Mouse (Mus musculus): ENCODE data around the gene Rnf212. TPM values are rescaled to one million over a fixed set of nuclear protein-coding genes. Genes with fewer than 3 reads are reported as not detected.
A peak's percentile ranks its signal among the peaks of the same experiment; 100 is the strongest.

The Rnf212 gene
- total RNA-seq, 2 experiments from 2014 or later, result not detected

DNA sequence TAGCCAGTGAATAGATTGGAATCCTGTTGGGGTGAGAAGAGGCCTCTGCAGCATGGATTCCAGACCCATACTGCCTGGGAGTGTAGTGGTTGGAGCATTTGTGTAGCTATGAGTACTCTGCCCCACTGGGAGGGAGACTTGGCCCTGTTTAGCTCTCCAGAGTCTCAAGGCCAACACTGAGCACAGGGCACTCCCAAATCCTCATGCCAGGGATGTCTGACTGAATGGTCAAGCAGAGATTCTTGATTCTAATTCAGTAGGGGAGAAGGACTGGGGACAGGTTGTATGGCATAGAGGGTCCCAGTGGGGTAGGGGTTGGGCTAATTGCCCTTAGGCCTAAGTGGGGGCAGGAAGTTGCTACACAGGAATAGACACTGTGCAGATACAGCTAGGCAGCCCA, 61.1 kb downstream of the Rnf212 start:
- DNase-seq (ENCODE audit: low spot score in 2 of 2), result no peak

- DNase-seq (ENCODE audit: low spot score in 2 of 2), result no peak
These were observed 61.7 kb downstream of the Rnf212 start for GRCm38 (mm10) chr5:108713096-108713495.

DNA sequence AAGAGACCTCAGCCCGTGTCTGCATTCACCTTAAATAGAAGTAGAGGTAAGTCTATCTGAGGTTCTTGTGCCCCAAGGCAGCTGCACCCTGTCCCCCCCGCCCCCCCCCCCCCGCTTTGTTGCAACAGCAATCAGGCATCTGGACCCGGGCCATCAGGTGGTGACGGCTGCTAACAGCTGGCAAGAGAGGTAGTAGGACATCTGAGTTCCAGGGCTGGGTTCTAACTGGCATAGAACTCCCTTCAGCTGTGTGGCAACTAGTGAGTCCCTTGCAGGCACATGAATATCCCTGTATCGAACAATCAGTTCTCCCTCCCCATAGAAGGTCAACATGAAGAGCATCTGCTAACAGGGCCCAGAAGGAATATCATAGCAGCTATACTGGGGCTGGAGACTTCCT, 62.8 kb downstream of the Rnf212 start:
- DNase-seq (ENCODE audit: low spot score in 2 of 2), result no peak

DNA sequence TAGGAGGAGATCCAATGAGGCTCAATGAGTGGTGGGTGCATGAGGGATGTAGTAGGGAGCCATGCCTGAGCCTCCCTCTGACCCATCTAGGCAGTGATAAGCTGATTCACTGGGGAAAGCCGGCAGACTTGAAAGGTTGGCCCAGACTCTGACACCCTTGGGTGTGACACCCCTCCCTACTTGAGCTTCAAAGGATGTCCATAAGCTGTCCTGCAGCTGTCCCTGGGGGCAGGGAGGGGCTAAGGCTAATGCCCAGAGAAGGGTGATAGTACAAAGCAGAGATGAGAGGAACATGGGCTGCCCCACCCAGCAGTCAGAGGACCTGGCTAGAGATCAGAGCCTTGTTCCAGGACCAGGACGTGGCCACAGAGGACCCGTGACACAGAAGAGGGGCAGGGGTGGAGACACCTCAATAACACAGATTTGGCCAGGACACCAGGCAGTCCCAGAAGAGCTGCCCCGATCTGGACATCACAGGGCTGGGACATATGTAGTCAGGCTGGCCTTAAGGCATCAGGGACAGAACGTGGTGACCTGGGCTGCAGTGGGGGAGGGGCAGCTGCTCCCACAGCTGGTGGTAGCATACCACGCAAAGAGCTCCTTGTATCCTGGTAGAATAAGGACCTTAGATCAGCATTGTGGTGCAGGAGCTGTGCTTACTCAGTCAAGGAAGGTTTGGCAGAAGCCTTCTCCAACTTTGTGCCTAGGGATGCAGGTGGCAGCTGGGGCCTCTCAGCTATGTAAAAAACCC, 65.6 kb downstream of the Rnf212 start:
- no peak for DNase-seq (ENCODE audit: low spot score in 2 of 2)

DNA sequence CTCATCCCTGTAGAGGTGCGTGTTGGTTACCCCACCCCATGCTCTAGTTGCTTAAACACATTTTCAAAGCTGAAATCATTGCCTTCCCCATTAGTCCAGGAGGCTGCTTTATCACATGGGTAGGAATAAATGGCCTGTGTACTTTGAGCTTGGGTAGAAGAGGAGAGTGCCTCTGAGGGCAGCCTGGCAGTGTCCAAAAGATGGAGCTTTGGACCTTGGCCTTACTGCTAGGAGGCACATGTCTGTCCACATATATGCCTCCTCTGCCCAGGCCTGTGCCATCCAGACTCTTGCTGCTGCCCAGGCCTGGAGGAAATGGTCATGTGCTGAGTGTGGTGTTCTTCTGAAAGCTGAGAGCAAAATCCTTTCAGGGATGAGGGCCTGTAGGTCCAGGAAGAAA, 66.4 kb downstream of the Rnf212 start:
- DNase-seq (ENCODE audit: low spot score in 2 of 2), result no peak

DNA sequence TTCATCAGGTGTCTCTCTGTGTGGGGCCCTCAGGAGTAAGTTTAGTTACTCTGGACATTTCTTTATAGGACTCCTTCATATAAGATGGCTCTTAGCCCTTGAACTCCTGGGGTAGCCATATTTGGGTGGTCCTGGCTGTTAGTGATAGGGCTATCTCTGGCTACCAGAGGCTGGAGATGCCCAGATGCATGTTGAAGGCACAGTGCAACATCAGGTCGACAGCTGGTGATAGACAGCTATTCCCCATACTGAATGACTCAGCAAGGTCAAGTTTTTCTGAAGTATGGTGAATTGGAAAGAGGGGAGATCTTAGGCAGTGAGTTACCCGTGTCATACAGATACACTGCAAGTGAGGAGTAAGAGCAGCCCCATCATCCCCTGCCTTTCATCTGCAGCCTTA, 67.0 kb downstream of the Rnf212 start:
- no peak for DNase-seq (ENCODE audit: low spot score in 2 of 2)

DNA sequence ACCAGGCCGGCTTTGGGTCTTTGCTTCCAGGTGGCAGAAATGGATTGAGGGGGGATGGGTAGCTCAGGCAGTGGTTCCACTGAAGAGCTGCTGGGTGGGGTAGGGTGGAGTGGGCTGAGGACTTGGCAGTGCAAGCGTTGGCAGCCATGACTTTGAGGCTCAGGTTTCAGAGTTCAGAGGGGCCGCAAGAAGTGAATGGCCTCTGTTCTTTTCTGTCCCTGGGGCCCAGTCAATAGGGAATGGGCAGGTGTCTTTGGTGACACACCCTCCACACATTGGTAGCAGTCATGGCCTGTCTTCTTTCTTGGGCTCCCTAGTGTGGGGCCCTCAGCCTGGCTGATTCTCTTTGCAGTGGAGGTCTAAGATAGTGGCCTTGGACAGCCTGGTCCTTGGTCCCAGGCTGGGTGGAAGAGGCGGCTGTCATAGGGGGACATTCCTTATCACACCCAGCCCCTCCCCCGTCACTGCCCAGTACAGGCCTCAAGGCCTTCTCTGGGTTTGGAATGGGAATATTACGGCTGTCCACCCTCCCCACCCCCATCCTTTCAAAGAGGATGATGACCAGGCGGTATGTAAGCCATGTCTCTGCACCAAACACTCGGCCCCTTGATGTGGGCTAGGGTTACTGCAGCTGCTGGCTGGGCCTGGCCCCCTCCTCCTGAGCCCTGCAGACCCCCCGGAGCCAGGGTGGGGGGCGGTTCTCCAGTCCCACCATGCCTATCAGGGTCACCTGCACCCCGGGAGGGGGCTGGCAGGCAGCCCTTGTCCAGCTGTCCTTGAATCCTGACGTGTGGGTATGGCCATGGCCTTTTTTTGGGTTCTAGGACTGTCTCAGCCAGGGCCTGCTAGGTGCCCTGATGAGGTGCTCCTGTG, 70.8 kb downstream of the Rnf212 start:
- no peak for DNase-seq (ENCODE audit: low spot score in 2 of 2)

GRCm38 (mm10) chr5:108701341-108702021, 73.3 kb downstream of the Rnf212 start:
- no peak for DNase-seq (ENCODE audit: low spot score in 2 of 2)

DNA sequence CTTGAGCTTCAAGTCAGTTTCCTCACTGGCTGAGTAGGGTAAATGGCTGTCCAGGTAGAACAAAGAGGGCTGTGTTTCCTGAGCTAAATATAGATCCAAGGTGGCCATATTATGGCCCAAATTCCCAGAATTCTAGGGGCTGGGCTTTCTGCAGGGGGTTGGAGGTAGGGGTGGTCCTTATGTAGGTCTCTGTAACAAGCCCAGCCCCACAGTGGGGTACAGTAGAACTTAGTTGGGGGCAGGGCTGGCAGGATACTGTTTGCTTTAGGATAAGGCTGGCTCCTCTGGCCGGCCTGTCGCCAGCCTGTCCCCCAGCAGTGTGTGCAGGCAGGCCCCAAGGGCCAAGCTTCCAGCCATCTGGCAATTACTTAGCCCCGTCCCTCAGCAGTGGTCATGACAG, 74.4 kb downstream of the Rnf212 start:
- DNase-seq (ENCODE audit: low spot score in 2 of 2), result no peak

DNA sequence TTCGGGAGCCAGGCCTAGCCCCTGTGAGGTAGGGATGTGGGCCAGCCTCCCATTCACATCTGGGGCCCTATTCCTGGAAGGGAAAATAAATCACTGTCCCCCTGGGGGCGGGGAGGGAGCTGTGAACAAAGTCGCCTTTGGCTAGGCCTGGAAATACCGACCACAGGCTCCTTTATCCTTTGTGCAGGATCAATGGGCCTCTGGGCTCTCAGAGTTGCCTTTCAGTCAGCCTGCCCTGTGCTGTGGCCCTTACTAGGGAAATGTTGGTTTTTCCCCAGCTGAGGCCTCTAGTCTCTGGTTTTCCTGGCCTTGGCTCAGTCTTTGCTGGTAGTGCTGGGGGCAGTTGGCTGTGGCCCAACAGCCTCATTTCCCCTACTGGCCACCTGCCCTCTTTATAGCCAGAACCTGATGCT, 77.4 kb downstream of the Rnf212 start:
- no peak for DNase-seq (ENCODE audit: low spot score in 2 of 2)

DNA sequence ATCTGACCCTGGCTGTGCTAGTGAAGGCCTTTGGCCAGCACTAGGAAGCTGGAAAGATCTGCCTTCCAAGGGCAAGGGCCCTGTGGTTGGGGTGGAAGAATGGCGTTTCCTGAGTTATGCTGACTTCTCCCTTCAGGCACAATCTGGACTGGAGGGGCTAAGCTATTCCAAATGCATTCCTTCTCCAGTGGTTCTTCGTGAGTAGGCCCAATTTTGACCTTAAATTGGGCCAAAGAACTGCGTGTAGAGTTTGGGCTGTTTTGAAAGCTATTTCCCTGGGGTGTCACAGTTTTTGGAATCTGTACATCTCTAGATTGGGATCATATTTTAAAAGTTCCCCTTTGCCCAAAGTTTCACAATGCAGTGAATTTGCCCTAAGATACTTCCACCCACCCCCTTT, 78.2 kb downstream of the Rnf212 start:
- DNase-seq (ENCODE audit: low spot score in 2 of 2), result no peak

DNA sequence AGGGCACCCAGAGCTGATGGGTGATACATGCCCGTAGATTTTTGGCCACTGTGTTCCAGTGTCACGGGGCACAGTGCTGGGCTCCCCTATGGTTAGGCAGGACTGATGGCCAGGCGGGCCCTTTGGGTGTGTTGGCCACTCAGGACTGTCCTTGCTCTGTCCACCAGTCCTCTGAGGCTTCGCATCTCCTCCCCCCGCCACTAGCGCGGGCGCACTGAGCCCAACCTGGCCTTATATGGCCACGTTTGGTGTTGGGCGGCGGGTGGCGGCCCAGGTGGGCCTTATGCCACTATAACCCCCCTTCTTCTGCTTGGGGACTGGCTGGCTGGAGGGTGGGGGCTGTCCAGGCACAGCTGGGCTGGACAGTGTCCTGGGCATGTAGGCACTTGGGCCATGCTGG, 78.9 kb downstream of the Rnf212 start:
- no peak for DNase-seq (ENCODE audit: low spot score in 2 of 2)

GRCm38 (mm10) chr5:108694352-108695261, 80.2 kb downstream of the Rnf212 start:
- DNase-seq (ENCODE audit: low spot score in 2 of 2), result peak in 1 of 2 experiments; percentile 52

DNA sequence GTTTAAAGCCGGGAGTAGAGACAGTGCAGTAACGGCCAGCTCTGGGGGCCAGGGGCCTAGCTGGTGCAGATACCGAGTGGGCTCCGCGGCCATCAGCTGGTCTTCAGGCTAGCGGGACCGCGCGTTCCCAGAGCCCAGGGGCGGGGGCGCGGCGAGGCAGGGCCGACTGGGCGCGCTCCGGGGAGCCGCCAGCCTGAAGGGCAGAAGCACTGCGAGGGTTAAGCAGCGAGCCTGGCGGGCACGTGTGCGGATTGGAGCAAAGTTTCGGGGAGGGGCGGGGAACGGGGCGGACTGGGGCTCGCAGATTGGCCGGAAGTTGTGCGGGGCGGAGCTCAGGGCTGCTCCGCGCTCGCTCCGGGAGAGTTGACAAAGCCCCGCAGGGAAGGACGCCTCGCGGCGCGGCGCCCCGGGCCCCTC, 80.9 kb downstream of the Rnf212 start:
- peak; percentile 70 to 90 for DNase-seq (ENCODE audit: low spot score in 2 of 2)

GRCm38 (mm10) chr5:108692271-108692670, 82.5 kb downstream of the Rnf212 start, which contains the start of gene Fgfrl1:
TSS of gene Fgfrl1 (plus strand) at chr5:108692382.
- peak in 1 of 2 experiments; percentile 45 for DNase-seq (ENCODE audit: low spot score in 2 of 2)

DNA sequence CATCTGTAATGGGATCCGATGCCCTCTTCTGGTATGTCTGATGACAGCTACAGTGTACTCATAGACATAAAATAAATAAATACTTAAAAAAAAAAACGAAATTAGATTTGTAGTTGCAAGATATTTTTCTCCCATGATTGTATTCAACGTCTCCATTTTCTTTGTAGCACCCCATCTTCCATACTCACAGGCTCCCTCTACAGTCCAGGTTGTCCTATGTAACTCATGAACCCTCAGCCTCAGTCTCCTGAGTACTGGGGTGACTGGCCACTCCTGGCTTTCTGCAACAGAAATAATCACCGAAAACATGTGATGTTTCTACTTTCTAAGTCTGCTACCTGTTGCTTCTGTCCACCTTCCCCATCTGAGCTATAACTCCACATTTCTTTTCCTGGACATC, 83.6 kb downstream of the Rnf212 start:
- DNase-seq (ENCODE audit: low spot score in 2 of 2), result no peak

DNA sequence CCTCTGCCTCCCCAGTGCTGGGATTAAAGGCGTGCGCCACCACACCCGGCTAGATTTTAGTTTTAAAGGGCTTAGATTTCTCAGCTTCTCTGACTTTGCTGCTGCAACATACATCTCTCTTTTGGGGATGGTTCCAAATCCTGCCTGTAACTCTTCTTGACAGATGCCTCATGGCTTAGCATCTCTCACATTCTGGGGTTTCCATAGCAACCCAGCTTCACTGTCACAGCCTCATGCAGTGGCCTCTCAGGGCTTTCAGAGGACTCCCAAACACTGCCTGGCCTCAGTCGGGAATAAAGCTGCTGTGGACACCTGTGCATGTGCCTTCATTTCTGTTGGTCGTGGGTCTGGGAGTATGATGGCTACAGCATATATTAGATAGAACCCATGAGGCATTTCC, 85.7 kb downstream of the Rnf212 start:
- DNase-seq (ENCODE audit: low spot score in 2 of 2), result no peak

DNA sequence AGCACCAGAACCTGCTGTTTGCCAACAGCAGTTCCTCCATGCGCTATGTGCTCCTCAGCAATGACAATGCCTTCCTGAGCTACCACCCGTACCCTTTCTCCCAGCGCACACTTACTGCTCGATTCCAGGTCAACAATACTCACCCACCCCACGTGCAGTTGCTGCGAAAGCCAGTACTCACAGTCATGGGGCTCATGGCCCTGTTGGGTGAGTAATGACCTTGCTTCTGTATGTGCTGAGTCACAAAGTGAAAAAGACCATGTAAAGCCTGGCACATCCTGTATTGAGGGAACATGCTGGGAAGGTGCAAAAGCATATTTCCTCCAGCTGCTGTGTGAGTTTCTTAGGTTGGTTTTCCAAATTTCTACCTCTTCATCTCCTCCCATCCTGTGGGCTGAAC, 93.9 kb downstream of the Rnf212 start:
- no peak for DNase-seq (ENCODE audit: low spot score in 2 of 2)

GRCm38 (mm10) chr5:108679909-108680308, 94.9 kb downstream of the Rnf212 start:
- no peak for DNase-seq (ENCODE audit: low spot score in 2 of 2)

Measured in gastrocnemius, postnatal 4 days (tissue).